Mouse (Mus musculus): ENCODE measurements around the gene Eif4e1b. TPM values are rescaled to one million over a fixed set of nuclear protein-coding genes. Genes with fewer than 3 reads are reported as not detected.
A peak's percentile ranks its signal among the peaks of the same experiment; 100 is the strongest.
"Not testable (repeated sequence)": the region's sequence is repeated elsewhere in the genome, so short reads cannot be mapped to it uniquely, and the experiment has no call there.

The Eif4e1b gene
- polyA plus RNA-seq, 2 experiments from 2014 or later: not detected

DNA sequence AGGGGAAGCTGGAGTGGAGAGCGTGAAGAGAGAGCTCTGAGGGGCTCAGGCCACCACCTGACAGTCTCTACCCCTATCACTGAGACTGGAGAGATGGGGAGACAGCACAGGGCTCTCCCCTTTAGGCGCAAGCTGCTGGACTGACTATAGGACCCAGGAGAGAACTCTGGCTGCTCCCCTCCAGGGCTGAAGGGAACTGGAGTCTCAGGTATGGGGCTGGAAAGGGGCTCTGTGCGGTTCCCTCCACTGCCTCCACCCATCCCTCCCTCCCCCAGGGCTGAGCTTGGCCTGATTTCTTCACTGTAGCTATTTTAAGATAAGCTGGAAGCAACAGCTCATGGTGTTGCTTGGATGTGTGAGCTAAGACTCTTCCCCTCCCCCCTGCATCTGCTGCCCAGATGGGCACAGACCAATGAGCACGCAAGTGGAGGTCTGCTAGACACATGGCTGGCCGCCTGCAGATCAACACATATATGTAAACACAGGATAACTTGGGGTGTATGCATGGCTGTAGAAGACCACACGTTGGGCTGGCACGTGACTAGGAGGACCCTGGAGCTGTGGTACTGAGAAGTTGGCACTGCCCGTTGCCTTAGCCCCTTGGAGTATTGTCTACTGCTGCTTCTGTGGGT is 23.5 kb upstream of the Eif4e1b start:
- no peak for ATAC-seq

DNA sequence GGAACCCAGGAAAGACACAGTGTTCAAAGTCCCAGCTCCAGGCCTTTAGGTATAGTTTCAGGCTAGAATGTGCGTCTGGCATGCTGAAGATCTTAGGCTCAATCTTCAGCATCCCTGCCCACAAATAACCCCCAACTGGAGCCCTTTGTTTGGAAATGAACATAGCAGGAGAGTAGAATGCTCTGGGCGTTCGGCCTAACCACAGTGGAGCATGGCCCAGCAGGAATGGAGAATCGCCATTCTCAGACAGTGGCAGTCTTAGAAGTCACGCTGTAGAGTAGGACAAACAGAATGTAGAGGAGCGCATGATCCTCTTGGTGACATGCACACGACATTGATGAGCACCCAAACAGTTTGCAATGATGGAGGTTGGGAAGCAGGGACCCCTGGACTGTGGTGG is 22.9 kb upstream of the Eif4e1b start:
- no peak for ATAC-seq

DNA sequence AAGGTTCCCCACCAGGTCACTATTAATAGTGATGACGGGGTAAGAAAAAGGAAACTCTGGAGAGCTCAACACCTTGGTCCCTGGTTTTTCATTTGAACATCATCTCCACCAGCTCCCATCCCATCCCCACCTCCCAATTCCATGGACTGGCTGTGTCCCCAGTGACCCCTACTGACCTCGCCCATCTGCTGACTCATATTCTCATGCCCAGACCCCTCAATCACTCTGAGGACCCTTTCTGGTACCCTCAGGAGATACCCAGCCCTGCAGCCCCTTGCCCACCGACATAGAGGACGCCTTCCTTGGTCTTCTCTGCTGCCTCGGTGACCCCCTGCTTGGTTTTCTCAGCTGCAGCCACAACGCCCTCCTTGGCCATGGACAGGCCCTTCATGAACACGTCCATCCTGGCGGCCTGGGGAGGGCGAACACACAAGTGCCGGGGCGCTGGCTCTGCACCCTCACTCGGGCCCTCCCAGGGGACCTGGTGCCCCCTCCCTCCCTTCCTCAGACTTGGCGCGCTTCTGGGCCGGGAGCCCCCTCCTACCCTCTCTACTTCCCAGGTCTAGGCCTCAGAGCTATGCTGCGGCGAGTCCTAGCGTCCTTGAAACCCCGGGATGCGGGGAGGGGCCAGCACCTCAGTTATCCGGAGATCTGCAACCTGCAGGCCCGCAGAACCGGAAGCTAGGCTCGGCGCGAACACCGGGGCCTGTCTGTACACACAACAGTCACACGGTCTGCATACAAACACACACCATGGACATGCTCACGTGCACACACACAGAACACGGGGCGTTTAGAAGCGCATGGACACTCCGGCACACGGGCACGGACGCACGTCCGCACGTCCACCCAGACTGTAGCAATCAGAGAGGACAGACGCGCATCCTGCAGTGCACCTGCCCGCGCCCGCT is 18.3 kb upstream of the Eif4e1b start:
- ATAC-seq: no peak

DNA sequence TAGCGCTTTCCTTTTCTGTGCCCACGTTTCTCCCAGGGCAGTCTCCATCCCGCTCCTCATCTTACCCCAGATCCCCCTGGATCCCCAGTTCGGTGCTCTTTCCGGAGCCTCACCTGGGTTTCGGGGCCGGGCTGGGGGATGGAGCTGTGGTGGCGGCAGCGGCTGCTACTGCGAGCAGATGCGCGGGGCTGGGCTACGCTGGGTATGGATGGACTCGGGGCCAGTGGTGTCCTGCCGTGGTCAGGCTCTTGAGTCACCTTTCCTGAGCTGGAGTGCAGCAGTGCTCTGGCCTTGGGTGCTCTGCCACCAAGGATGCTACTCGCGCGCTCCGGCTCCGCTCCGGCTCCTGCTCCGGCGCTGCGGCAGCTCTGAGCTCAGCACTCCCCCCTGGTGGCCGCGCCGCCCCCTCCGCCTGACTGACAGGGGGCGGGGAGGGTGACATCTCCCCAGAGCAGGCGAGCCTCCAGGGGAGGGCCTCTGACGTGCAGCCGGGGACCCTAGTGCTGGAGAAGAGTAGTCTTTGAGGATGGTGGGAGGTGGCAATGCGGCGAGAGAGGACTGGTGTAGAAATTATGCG is 17.5 kb upstream of the Eif4e1b start, which contains the start of gene Sncb:
Gene Sncb (minus strand): TSS at position 404 of the 577 bp plus-strand sequence.
- ATAC-seq: peak; percentile 74

DNA sequence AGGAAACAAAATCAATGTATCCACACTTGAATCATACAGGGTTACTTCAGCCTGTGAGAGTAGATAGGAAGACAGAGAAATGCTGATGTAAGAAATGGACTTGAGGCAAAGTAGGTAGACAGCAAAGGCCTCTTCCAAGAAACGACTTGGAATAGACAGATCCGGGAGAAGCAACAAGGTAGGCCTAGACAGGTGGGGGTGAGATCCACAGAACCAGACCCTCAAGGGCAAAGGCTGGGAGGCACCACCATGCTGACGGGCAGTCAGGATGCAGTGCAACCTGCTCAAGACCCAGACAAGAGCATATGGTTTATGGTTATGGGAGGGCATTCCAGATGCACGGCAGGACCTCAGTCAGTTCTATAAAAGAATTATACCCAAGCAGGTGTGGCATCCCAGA is 16.8 kb upstream of the Eif4e1b start:
- no peak for ATAC-seq

DNA sequence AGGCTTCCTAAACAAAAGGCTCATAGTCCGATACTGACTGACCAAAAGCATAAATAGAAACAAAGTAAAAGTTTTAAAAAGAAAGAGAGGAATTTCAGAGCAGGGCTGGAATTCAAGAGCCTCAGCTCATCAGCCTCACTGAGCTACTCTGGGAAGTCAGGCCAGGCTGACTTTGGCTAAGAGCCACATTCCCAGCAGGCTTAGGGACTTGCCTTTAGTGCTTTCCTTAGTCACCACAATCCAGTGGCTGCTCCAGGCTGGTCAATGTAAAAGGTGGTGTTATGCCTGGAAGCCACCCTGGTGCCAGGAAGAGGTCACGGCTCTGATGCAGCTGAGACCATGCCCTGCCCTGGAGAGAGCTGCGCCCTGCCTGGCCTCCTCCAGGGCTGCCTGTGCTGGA is 3.2 kb upstream of the Eif4e1b start:
- no peak for ATAC-seq

DNA sequence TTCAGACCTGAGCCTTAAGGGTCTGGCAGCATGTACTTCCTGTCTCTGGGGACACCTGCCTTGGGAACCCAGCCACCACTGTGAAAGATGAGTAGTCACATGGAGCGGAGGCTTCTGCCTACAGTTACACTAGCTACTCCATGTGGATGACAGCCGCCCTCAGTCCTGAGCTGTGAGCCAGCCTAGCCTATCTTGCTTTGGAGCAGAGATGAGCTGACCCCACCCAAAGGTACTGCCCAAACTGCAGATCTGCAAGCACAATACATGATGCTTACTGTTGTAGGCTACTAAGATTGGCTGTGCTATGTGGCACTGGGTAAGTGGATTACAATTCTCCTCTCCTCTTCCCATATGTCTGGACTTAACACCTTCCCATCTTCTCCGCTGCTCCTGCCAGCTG is 2.7 kb upstream of the Eif4e1b start:
- no peak for ATAC-seq

DNA sequence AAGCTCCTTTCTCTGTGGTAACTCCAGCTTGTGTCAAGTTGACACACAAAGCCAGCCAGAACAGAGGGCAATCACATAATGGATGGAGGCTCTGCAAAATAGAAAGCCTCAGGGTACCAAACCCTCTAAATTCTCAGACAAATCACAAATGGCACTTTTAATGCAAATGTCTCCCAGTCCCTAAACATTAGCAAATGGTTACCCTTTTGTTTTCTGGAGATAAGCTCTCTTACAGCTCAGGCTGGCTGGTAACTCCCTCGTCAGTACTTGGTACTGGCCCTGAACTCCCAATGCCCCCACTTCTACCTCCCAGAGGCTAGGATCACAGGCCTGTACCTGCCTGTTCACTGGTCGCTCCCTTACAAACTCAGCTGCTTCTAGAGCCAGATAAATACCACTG is 563 bp upstream of the Eif4e1b start:
- no peak for ATAC-seq

DNA sequence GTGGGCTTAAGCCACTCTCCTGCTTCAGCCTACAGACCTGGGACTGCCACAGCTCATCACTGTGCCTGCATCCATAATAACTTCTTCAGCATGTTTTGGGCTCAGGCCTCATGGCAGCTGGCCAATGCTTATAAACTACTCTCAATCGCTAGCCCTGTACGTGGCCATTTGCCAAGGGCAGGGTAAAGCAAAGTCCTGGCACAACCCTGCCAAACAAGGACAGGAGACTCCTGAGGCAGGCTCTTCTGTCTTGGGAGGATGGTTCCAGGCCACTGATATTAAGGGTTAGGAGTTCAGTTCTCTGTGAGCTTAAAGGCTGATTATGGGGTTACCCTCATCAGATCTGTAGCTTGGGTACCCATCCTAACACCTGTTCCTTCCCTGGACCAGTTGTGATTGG is 3.8 kb downstream of the Eif4e1b start:
- not testable (repeated sequence) for ATAC-seq

DNA sequence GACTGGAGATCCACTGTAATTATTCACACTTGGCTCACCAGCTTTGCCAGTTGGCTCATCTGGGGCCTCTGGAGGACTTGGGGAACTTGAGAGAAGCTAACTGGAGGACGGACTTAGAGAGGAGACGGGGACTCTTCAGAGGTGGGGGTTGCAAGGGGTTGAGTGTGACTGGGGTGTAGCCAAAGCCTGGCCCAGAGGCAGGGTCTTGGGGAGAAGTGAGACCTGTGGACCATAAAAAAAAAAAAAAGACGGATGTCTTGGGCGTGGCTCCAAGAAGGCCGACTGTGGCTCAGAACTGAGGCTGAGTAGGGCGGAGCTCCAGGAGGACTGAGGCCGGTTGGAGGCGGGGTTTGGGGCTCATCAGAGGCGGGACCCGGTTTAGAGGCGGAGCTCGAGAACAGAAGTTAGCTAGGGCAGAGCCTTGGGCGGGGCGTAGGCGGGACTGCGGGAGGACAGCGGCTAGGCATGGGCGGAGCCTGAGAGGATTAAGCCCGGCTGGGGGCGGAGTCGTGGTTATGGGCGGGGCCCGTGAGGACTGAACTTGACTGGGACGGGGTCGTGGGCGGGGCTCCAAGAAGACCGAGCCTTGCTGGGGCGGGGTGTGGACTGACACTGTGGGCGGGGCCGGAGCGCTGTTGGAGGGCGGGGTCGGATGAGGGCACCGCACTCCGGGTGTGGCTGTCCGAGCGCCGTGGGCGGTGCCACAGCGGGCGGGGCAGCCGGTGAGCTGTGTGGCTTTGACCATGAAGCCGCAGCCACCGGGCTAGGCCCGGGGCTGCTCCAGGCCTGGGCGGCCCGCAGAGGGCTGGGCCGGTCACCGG is 5.2 kb downstream of the Eif4e1b start, which contains the start of gene Tspan17:
Gene Tspan17 (plus strand): TSS at position 638 of the 821 bp plus-strand sequence.
- peak; percentile 90 for ATAC-seq

DNA sequence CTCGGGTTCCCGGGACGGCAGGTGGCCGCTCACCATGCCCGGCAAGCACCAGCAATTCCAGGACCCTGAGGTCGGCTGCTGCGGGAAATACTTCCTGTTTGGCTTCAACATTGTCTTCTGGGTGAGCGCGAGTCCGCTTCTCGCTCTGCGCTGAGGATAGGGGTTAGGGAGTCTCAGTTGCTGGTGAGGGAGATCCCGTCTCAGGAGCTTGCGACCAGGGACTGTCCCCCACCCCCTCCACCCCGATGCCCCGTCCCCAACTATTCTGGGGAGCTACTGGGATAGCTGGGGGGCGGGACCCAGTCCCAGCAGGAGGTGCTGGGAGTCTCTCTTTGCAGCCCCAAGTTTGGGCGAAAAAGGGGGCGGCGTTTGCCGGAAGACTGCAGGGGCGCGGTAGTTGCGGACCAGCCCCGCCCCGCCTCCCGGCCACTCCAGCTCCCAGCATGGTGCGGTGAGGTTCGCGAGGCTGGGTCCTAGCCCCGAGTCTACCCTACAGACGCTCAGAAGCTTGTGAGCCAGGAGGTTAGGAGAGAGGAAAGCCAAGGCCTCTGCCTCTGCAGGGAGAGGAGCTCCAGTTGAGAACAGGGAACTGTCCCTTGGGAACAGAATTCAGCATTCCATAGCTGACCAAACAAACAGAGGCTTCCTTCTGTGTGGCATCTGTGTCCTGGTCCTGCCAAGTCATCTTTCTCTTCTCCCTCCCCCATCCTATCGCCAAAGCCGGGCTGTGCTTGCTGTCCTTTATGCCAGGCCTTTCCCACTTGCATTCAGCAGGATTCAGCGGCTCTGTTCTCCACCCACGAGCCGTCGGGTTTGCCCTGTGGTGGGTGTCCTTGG is 6.0 kb downstream of the Eif4e1b start:
- peak; percentile 12 for ATAC-seq

DNA sequence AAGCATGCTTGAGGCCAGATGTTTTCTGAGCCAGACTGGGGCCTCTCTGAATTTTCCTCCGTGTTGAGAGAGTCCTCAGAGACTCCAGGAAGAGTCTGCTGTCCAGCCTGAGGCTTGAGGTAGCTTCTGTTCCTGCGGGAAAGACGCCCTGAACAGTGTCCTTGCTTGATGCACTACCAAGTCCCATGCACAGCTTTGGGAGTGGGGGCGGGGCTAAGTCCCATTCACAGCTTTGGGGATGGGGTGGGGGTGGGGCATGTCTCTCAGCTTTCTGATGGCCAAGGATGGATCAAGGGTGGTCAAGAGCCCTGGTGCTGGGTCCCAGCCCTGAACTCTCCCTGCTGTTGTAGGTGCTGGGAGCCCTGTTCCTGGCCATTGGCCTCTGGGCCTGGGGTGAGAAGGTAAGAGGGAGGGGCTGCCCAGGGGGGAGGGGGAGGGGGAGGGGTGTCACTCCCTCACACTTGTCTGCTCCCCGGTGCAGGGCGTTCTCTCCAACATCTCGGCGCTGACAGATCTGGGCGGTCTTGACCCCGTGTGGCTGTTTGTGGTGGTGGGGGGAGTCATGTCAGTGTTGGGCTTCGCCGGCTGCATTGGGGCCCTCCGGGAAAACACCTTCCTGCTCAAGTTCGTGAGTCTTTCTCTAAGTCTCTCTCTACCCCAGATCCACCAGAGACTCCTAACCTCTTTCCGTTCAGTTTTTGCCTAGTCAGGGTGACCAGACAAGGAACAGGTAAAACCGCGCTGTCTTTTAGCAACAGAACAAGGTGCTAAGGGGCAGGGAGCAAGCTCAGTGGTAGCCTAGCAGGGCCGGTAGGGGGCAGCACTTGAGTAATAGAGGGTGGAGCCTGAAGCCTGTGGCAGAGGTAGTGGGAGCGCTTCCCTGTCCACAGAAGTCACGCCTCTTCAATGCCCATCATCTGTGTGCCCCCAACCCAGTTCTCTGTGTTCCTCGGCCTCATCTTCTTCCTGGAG is 8.7 kb downstream of the Eif4e1b start:
- ATAC-seq: no peak

DNA sequence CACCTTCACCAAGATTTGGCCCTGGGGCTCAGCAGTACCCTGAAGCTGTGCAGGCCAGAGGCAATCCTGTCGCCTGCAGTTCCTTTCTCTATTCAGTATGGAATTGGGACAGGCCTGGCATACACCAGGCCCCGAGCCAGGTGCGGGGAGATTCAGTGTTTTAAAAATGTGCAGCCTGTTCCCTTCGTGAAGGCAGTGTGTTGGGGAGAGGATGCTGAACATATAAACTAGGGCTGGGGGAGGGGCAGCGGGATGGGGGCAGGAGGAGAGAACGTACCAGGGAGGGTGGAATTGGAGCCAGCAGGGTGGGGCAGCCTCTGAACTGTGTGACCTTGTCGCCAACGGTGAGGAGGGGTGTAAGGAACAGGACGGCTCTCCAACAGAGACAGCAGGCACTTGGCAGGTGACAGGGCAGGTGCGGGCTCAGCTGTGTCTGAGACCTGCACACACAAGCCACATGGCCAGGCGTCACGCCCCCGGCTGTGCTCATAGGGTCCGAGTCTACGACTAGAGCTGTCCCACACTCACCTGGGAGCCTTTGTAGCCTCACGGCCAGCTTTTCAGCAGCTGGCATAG is 10.3 kb downstream of the Eif4e1b start:
- ATAC-seq: no peak

DNA sequence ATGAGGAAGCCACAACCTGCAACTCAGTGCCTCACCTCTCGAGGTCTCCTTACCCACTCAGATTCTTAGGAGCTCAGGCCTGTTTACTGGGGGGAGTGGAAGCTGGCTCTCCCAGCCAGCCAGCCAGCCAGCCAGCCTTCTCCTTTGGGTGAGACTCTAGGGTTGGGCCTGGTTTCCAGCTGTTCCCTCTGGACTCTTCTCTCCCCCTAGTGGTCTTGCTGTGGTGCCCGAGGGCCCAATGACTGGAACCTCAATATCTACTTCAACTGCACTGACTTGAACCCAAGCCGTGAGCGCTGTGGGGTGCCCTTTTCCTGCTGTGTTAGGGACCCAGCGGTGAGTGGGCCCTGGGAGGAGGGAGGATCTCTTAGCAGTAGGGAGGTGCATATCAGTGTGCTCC is 11.0 kb downstream of the Eif4e1b start:
- no peak for ATAC-seq

DNA sequence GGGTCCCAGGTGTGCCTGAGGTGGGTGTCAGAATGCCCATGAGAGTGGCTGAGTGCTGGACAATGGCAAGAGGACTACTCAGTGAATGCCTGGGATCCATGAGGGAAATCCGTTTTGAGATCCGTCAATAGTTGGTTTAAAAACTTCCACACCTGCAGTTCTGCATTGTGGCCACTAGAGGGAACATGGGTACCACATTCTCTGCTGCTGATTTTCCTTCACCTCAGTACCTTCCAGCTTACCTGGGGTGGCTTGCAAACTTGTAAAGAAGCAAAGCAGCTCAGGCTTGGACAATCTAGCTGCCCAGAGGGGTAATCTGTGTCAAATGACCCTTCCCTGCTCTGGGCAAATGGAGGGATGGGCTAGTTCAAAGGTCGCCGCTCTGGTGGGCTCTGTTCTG is 13.6 kb downstream of the Eif4e1b start:
- peak; percentile 37 for ATAC-seq

DNA sequence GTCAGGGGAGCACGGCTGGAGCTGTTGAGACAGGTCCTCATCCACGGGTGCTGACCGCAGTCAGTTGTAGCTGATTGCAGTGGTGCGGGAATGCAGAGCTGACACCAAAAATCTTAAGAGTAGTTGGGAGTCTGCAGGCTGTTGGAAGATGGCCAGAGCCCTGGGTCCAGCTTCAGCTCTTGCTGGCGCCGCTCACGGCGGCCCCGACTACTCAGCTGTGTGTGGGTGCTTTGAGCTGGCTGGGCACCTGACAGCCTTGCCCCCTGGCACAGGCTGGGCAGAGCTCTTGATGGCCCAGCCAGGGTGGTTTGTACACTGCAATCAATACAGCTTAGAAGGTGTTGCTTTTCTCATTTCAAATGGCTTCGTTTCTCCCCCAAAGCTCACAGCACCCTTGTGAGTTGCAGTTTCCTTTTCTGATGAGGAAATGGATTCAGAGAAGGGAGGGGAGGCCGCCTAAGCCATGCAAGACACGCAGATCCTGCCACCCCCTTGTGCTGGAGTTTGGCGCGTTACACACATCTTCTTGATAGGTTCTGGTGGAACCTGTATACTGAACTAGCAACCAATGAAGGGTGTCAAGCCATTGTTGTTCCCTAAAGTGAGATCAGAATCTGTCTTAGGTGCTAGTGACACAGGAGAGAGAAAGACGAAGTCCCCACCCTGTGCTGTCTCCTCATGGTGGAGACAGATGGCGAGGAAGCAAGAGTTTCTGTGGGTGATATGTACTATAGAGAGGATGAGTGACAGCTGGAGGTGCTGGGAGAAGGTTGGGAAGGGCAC is 14.3 kb downstream of the Eif4e1b start:
- ATAC-seq: no peak

DNA sequence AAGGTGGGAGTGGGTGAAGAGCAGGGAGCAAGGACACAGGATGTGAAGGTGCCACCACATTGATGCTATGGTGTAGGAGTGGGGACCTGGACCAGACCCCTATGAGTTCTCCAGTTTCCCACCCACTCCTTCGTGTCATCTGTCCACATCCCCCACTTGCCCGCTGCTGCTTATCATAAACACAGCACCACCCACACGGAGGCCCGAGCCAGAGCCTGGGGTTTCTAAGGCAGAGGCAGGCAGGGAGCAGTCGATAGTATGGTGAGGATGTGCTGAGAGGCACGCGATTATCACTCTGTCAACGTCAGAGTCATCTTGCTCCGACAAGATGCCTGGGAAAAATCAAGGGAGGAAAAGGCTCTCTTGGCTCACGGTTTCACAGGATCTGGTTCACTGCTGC is 14.9 kb downstream of the Eif4e1b start:
- no peak for ATAC-seq

DNA sequence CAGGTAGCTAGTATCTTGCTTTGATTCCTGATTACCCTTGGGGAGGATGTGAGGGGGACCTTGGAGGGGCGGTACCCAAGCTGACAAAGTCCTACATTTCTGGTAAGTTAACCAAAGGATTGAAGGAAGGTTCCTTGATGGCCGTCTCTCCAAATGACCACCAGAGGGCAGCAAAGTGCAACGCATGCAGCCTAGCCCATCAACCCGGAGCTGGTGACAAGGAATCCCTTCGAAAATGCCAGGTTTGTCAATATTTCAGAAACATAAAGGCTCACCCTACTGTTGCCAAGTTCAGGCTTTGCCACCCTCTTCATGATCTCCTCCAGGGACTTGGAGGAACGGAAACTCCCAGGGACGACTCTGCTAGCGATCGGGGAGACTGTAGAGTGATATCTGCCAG is 15.9 kb downstream of the Eif4e1b start:
- peak; percentile 63 for ATAC-seq

DNA sequence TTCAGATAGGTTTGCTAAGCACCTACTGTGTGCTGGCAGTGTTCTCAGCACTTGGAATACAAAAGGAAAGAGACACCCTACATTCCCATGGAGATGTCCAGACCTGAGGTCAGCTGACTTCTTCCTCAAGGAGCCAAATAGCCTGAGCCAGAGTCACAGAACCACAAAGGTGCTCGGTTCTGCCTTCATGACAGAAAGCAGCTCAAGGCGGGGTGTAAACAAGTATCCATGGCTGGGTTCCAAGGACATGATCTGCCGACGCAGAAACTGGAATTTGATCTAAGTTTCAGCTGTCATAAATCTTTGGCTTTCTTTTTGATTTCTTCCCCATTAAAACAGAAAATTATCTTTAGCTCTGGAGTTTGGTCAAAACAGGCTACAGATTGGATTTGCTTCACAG is 16.4 kb downstream of the Eif4e1b start:
- no peak for ATAC-seq
